Mouse (Mus musculus) forebrain, embryonic 13.5 days (tissue): ENCODE measurements around the gene Ltbr. TPM values are rescaled to one million over a fixed set of nuclear protein-coding genes. Genes with fewer than 3 reads are reported as not detected.

Experiments used
- ATAC-seq: fragments of 200-750 bp; cut with Nextera tagmentation; 2 replicates; pipeline ENCODE4 v1.8.0; 2017
- H3K27ac ChIP-seq: fragments of 300-500 bp; sonication (generic); 2 replicates; pipeline ENCODE4 v1.5.1; 2015; ENCODE audit warnings: inconsistent platforms, mild to moderate bottlenecking, moderate library complexity
- H3K27me3 ChIP-seq: fragments of 300-500 bp; sonication (generic); 2 replicates; pipeline ENCODE4 v1.6.1; 2015; ENCODE audit warnings: mild to moderate bottlenecking, inconsistent platforms
- H3K36me3 ChIP-seq: fragments of 300-500 bp; sonication (generic); 2 replicates; pipeline ENCODE4 v1.6.1; 2015; ENCODE audit warnings: mild to moderate bottlenecking, inconsistent platforms; ENCODE audit not compliant: poor library complexity, severe bottlenecking
- H3K4me1 ChIP-seq: fragments of 300-500 bp; sonication (generic); 2 replicates; pipeline ENCODE4 v1.6.1; 2015; ENCODE audit warnings: inconsistent platforms
- H3K4me2 ChIP-seq: fragments of 300-500 bp; sonication (generic); 2 replicates; pipeline ENCODE4 v1.6.1; 2015; ENCODE audit warnings: inconsistent platforms, mild to moderate bottlenecking, moderate library complexity
- H3K4me3 ChIP-seq: fragments of 300-500 bp; sonication (generic); 2 replicates; pipeline ENCODE4 v1.5.1; 2015; ENCODE audit warnings: mild to moderate bottlenecking, inconsistent platforms
- H3K9ac ChIP-seq: fragments of 300-500 bp; sonication (generic); 2 replicates; pipeline ENCODE4 v1.6.1; 2015; ENCODE audit warnings: mild to moderate bottlenecking, inconsistent platforms
- H3K9me3 ChIP-seq: fragments of 300-500 bp; sonication (generic); replicated peaks from 2 replicates; pipeline ENCODE4 v1.6.1; 2016; ENCODE audit warnings: inconsistent platforms
- whole genome bisulfite sequencing: fragments of 180-500 bp; shearing (Covaris S2); methylation state at CpG from one replicate; pipeline ENCODE4 v1.1.7; 2015; 5-methylcytosine and 5-hydroxymethylcytosine counted together
- polyA plus RNA-seq: library from polyadenylated mRNA; unstranded; fragments of >200 nt; fragmentation: Nextera tagmentation; extraction: Ambion mirVana; gene quantifications from 2 replicates; pipeline ENCODE4 v1.2.1, GENCODE M21; 2015

Gene Ltbr
- polyA plus RNA-seq, 1 experiment from 2014 or later, result 12.3 TPM

GRCm38 (mm10) chr6:125342198-125342597 lies 28.5 kb upstream of the Ltbr start:
- H3K9me3 ChIP-seq, result no peaks in the 10 kb centered on the region
- H3K4me1 ChIP-seq, result no peaks in the 10 kb centered on the region
- 54% methylated on average over 3 of the region's 3 CpGs for WGBS
- H3K4me3 ChIP-seq, result no peak overlapping the region
- no peak for ATAC-seq
- no peak overlapping the region for H3K27ac ChIP-seq
- H3K36me3 ChIP-seq, result no peaks in the 10 kb centered on the region
- no peak overlapping the region for H3K9ac ChIP-seq
- H3K4me2 ChIP-seq, result no peak overlapping the region
- H3K27me3 ChIP-seq, result peaks cover 5% of the 10 kb centered on the region; the same call in 1 of the 2 replicates

- no peak for ATAC-seq
- Histone ChIP-seq H3K27me3 (peaks cover 5% of the 10 kb centered on the region; the same call in 1 of the 2 replicates), H3K36me3 (no peaks in the 10 kb centered on the region), H3K4me3 (no peak overlapping the region), H3K9me3 (no peaks in the 10 kb centered on the region), H3K27ac (no peak overlapping the region; the same call in 1 of the 2 replicates), H3K4me1 (no peaks in the 10 kb centered on the region), H3K4me2 (no peak overlapping the region), H3K9ac (no peak overlapping the region)
- 72% methylated on average over 5 of the region's 5 CpGs for WGBS
These were observed 26.6 kb upstream of the Ltbr start for GRCm38 (mm10) chr6:125340244-125340643.

- Histone ChIP-seq H3K27me3 (peaks cover 4% of the 10 kb centered on the region; the same call in 1 of the 2 replicates), H3K9me3 (no peaks in the 10 kb centered on the region), H3K27ac (no peak overlapping the region), H3K36me3 (no peaks in the 10 kb centered on the region), H3K4me3 (no peak overlapping the region), H3K9ac (no peak overlapping the region), H3K4me2 (no peak overlapping the region), H3K4me1 (no peaks in the 10 kb centered on the region)
- 78% methylated on average over 9 of the region's 9 CpGs for WGBS
- no peak for ATAC-seq
These were observed 25.3 kb upstream of the Ltbr start for GRCm38 (mm10) chr6:125338791-125339660.

GRCm38 (mm10) chr6:125334356-125334755 lies 20.7 kb upstream of the Ltbr start:
- no peaks in the 10 kb centered on the region for H3K27me3 ChIP-seq
- no peak overlapping the region for H3K4me3 ChIP-seq
- no peaks in the 10 kb centered on the region for H3K36me3 ChIP-seq
- ATAC-seq, result no peak
- H3K27ac ChIP-seq, result no peak overlapping the region
- no peak overlapping the region for H3K9ac ChIP-seq
- H3K9me3 ChIP-seq, result no peaks in the 10 kb centered on the region
- H3K4me2 ChIP-seq, result no peak overlapping the region
- WGBS, result 37% methylated on average over 2 of the region's 2 CpGs
- peaks cover 5% of the 10 kb centered on the region for H3K4me1 ChIP-seq

GRCm38 (mm10) chr6:125333112-125333899 lies 19.6 kb upstream of the Ltbr start:
- no peak overlapping the region for H3K4me2 ChIP-seq
- H3K27ac ChIP-seq, result no peak overlapping the region
- WGBS, result 77% methylated on average over 14 of the region's 14 CpGs
- H3K4me1 ChIP-seq, result peaks cover 5% of the 10 kb centered on the region
- ATAC-seq, result no peak
- H3K9ac ChIP-seq, result no peak overlapping the region
- no peaks in the 10 kb centered on the region for H3K36me3 ChIP-seq
- no peaks in the 10 kb centered on the region for H3K27me3 ChIP-seq
- H3K4me3 ChIP-seq, result no peak overlapping the region
- H3K9me3 ChIP-seq, result no peaks in the 10 kb centered on the region

- H3K27me3 ChIP-seq, result no peaks in the 10 kb centered on the region
- no peaks in the 10 kb centered on the region for H3K36me3 ChIP-seq
- peak overlapping the region; percentile 52 for H3K4me3 ChIP-seq
- under 1% methylated on average over 39 of the region's 39 CpGs for WGBS
- peak overlapping the region; percentile 66 for H3K9ac ChIP-seq
- no peaks in the 10 kb centered on the region for H3K9me3 ChIP-seq
- peak; percentile 93 for ATAC-seq
- no peak overlapping the region for H3K27ac ChIP-seq
- peaks cover 5% of the 10 kb centered on the region for H3K4me1 ChIP-seq
- H3K4me2 ChIP-seq, result peak overlapping the region; percentile 80
These were observed 17.1 kb upstream of the Ltbr start for GRCm38 (mm10) chr6:125330626-125331326.

GRCm38 (mm10) chr6:125328243-125328642 lies 14.6 kb upstream of the Ltbr start:
- no peak overlapping the region for H3K4me3 ChIP-seq
- peaks cover 5% of the 10 kb centered on the region for H3K4me1 ChIP-seq
- H3K9ac ChIP-seq, result no peak overlapping the region
- no peaks in the 10 kb centered on the region for H3K36me3 ChIP-seq
- no peak overlapping the region for H3K27ac ChIP-seq
- WGBS, result 81% methylated on average over 5 of the region's 5 CpGs
- no peaks in the 10 kb centered on the region for H3K27me3 ChIP-seq
- no peaks in the 10 kb centered on the region for H3K9me3 ChIP-seq
- H3K4me2 ChIP-seq, result no peak overlapping the region
- no peak for ATAC-seq

- Histone ChIP-seq H3K4me1 (peaks cover 6% of the 10 kb centered on the region; the same call in 1 of the 2 replicates), H3K27me3 (peaks cover 24% of the 10 kb centered on the region), H3K36me3 (no peaks in the 10 kb centered on the region), H3K4me2 (no peak overlapping the region), H3K27ac (no peak overlapping the region), H3K9ac (no peak overlapping the region), H3K4me3 (no peak overlapping the region), H3K9me3 (no peaks in the 10 kb centered on the region)
- 77% methylated on average over 6 of the region's 6 CpGs for WGBS
- no peak for ATAC-seq
These were observed 11.7 kb upstream of the Ltbr start for GRCm38 (mm10) chr6:125325337-125325736.

GRCm38 (mm10) chr6:125323547-125323946 lies 9.9 kb upstream of the Ltbr start:
- 69% methylated on average over 6 of the region's 6 CpGs for WGBS
- Histone ChIP-seq H3K27me3 (peaks cover 41% of the 10 kb centered on the region), H3K4me2 (no peak overlapping the region), H3K36me3 (no peaks in the 10 kb centered on the region), H3K9me3 (no peaks in the 10 kb centered on the region), H3K27ac (no peak overlapping the region), H3K9ac (no peak overlapping the region), H3K4me1 (peaks cover 6% of the 10 kb centered on the region; the same call in 1 of the 2 replicates), H3K4me3 (no peak overlapping the region)
- ATAC-seq, result no peak

- no peaks in the 10 kb centered on the region for H3K9me3 ChIP-seq
- H3K4me1 ChIP-seq, result peaks cover 6% of the 10 kb centered on the region; the same call in 1 of the 2 replicates
- no peaks in the 10 kb centered on the region for H3K36me3 ChIP-seq
- no peak overlapping the region for H3K9ac ChIP-seq
- peaks cover 41% of the 10 kb centered on the region for H3K27me3 ChIP-seq
- 48% methylated on average over 13 of the region's 13 CpGs for WGBS
- ATAC-seq, result no peak
- H3K4me3 ChIP-seq, result no peak overlapping the region
- H3K4me2 ChIP-seq, result no peak overlapping the region
- H3K27ac ChIP-seq, result no peak overlapping the region
These were observed 9.1 kb upstream of the Ltbr start for GRCm38 (mm10) chr6:125322794-125323193.

- H3K4me1 ChIP-seq, result peaks cover 6% of the 10 kb centered on the region; the same call in 1 of the 2 replicates
- 6% methylated on average over 26 of the region's 26 CpGs for WGBS
These were observed 7.6 kb upstream of the Ltbr start for GRCm38 (mm10) chr6:125321114-125321855.

More at GRCm38 (mm10) chr6:125321114-125321855, 7.6 kb upstream of the Ltbr start:
- Histone ChIP-seq H3K9me3 (no peaks in the 10 kb centered on the region), H3K4me3 (no peak overlapping the region), H3K4me2 (no peak overlapping the region), H3K9ac (no peak overlapping the region), H3K36me3 (no peaks in the 10 kb centered on the region), H3K27me3 (peaks cover 41% of the 10 kb centered on the region), H3K27ac (no peak overlapping the region)
- no peak for ATAC-seq
